Mouse (Mus musculus) spleen, adult 2 months (tissue): ENCODE measurements around the gene Rab43.

ENCODE experiments used
- CTCF ChIP-seq: fragments of 200-500 bp; IDR thresholded peaks from 2 replicates; pipeline ENCODE4 v1.5.1; 2011; ENCODE audit warnings: mild to moderate bottlenecking, inconsistent platforms; ENCODE audit not compliant: insufficient read depth, insufficient read length, insufficient replicate concordance; ENCODE audit errors: extremely low read depth
- POLR2A ChIP-seq: fragments of 200-500 bp; IDR thresholded peaks from 2 replicates; pipeline ENCODE4 v1.6.1; 2011; ENCODE audit warnings: low read depth, low read length, inconsistent platforms

GRCm38 (mm10) chr6:87851871-87852270, 39.9 kb upstream of the Rab43 start:
- no peak for TF ChIP-seq POLR2A
- TF ChIP-seq CTCF, result no peak
